Mouse (Mus musculus) gastrocnemius, postnatal 4 days (tissue): Measurements from ENCODE around the gene Gm17655. TPM values are rescaled to one million over a fixed set of nuclear protein-coding genes. Genes with fewer than 3 reads are reported as not detected.
"Not testable (repeated sequence)": the region's sequence is repeated elsewhere in the genome, so short reads cannot be mapped to it uniquely, and the experiment has no call there.

Source experiments
- DNase-seq, 2 experiments: peaks; one replicate each; pipeline ENCODE4 v3.0.0; 2021 to 2022; ENCODE audit warnings: low spot score in 2 of 2, mixed read lengths in 2 of 2
- long read RNA-seq, 2 experiments: library from polyadenylated mRNA; stranded (forward); transcript quantifications; one replicate each; pipeline ENCODE4 v2.0.0; 2021
- total RNA-seq, 2 experiments: library from RNA; stranded (reverse); gene quantifications; 2 replicates each; pipeline ENCODE4 v1.2.3; 2021

The Gm17655 gene
- 1 to 10 TPM; 2.8 to 3.9 TPM for total RNA-seq
- long read RNA-seq, experiment 1, partial matches to known transcripts: 0 of 1 reads
- long read RNA-seq, experiment 1, other reads (novel, unspliced or antisense): 1 of 1 reads
- long read RNA-seq, experiment 2, partial matches to known transcripts: 0 of 1 reads
- long read RNA-seq, experiment 2, other reads (novel, unspliced or antisense): 1 of 1 reads

- not testable (repeated sequence) for DNase-seq
Observed at GRCm38 (mm10) chr5:110072413-110072812, at the start of gene Gm17655. TSS of gene Gm17655 (minus strand) at chr5:110072513.

DNA sequence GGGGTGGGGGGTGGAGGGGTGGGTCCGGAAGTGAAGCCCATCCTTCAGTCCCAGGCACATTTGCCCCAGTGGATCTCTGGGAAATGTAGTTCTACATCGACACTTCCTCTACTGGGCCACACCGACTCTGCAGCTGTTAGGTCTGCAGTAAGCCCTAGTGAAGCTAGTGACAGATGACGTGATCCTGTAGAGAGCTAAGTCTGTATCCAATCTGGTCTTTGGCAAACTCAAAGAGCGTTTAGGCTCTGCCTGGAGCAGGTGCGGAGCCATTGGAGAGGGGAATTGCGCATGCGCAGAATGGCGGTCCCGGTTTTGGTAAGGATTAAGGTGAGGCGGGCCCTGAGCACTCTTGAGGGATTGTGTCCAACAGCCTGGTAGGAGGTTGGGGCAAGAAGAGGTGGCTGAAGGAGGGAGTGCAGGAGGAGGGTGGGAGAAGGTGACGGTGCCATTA is 37.7 kb upstream of the Gm17655 start, which contains the start of gene Zfp605:
Zfp605 (plus strand) TSS at position 102 of the 451 bp plus-strand sequence.
- DNase-seq: peak; percentile 76 to 88

DNA sequence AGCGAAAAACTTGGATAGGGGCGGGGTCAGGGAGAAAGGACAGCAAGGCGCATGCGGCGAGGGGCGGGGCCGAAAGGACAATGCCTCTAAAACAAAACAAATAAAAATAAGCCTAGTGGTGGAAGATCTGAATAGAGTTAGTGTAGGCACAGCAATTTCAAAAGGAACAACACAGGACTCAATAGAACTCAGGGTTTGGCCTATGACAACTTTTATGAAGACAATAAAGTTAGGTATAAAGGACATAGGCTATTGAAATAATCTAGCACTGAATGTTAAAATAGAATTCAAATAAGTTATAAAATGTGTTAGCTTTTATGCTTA is 36.0 kb upstream of the Gm17655 start:
- no peak for DNase-seq

- DNase-seq: peak; percentile 91 to 97
Observed at GRCm38 (mm10) chr5:110107581-110108304, 35.4 kb upstream of the Gm17655 start, which contains the start of gene Gtpbp6. TSS of gene Gtpbp6 (minus strand) at chr5:110108197.

DNA sequence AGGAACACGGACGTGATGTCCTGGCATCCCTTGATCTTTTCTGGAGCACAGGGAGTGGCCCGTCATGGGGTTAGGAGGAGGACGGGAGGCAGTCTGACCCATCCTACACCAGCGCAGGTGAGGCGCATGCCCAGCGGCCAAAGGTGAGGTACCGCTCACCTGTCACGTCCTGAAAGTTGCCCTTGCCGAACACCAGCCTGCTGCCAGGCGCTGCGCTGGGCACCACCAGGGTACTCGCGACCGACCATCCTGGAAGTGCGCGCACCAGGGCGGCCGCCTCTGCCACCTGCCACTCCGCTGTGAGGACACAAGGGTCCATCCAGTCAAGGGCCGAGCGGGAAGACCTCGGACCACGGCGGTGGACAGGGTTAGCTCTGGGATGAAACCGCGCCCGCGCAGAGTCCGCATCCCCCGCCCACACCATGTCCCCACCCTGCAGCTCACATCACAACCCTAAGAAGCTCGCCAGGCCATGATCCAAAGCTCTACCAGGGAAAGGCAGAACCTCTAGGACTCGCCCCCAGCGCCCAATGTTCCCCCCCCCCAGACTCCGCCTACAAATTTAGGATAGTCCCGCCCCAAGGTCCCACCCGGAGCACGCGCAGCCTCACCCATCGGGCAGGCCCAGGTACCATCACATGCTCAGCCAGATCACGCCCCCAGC is 34.7 kb upstream of the Gm17655 start:
- DNase-seq: peak; percentile 27 to 57

DNA sequence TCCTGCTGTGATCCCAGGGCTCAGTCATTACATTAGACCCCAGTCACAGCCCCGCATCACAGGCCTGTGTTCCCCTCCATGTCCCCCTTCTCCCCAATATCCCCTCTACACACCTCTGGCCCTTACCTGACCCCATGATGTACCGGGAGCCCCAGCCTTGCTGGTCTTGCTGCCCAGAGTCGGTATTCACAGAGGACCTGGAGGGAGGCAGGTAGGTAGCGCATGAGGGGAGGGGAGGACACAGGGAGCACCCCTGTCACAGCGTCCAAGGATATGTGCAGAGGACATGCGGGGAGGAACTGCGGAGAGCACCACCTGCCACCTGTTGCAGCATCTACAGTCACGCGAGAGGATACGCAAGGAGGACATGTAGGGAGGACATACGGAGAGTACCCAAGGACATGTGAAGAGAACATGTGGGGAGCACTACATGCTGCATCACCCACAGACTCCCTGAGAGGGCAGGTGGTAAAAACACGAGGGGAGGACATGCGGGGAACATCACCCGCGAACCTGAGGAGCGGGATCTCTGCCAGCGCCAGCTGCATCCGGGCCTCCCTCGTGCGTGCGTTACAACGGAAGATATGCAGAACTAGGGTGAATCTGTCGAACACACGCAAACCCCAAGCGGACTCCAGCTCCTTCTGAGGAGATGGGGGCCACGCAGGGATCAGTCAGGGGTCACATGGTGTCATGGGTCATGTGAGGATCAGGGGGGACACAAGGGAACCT is 34.0 kb upstream of the Gm17655 start:
- DNase-seq: no peak

- no peak for DNase-seq
Observed at GRCm38 (mm10) chr5:110104616-110105380, 32.5 kb upstream of the Gm17655 start.

DNA sequence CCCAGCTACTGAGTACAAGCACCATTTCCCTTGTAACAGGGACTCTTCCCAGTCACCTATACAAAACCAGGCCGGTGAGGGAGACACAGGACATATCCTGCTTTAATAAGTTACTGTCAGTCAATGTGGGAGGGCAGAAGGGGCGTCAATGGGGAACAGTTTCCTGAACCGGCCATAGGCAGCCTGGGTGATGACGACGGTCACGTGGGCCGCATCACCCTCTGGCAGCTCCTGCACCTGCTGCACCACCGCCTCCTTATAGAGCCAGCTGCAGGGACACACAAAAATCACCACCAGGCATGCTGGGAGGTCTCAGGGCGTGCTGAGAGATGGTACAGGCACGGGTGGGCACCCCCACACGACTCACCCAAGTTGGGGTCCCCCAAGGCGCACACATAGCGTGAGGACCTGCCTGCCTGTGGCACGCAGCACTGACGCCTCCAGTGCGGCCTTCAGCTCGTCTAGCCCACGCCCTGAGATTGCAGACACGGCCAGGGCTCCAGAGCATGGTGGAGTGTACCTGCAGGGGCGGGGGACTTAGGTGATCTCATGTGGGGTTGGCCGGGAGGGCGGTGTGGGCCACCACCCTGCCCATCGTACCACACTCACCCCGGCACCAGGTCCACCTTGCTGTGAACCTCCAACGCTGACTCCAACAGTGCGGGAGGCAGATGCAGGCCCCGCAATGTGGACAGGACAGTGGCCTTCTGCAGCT is 31.7 kb upstream of the Gm17655 start:
- no peak for DNase-seq

DNA sequence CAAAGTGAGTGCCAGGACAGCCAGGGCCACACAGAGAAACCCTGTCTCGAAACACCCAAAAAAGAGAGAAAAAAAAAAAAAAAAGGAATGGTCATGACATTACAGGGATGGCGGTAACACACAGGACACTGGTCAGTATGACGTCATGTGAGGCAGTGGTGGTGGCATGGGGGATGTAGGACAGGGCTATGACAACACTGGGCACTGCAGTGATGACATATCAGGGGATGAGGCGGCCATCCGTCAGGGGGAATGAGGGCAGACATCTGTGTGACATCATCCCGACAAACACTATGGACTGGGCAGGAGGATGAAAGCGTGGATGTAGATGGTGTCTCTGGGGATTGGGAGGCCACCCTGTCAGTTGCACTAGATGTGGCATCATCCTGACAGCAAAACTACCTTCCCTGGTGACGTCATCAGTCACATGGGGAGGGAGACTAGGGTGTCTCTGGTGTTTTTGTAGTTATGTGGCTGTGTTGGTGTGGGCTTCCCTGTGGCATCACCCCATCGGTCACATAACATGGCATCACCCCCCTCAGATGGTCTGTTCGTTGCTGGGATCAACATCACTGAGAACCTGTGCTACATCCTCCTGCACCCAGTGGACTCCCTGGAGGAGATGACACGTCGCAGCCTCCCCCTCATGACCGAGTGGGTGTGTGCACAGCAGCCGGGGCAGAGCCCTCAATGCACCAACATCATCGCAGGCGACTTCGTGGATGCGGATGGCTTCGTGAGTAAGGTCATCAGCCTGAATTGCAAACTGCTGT is 30.7 kb upstream of the Gm17655 start:
- DNase-seq: no peak

DNA sequence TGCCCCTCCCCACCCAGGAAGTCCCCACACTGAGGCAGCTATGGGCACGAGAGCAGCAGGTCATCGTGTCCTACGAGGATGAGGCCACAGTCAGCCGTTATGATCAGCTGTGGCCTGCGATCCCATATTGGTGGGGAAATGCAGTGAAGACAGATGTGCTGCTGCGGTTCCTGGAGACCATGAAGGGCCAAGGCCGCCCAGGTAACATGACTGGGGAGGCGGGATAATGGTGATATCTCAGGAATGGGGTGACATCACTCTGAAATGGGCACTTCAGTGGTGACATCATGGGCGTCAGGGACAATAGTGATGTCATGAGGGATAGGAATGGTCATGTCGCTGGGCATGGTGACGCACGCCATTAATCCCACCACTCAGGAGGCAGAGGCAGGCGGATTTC is 30.1 kb upstream of the Gm17655 start:
- DNase-seq: no peak

DNA sequence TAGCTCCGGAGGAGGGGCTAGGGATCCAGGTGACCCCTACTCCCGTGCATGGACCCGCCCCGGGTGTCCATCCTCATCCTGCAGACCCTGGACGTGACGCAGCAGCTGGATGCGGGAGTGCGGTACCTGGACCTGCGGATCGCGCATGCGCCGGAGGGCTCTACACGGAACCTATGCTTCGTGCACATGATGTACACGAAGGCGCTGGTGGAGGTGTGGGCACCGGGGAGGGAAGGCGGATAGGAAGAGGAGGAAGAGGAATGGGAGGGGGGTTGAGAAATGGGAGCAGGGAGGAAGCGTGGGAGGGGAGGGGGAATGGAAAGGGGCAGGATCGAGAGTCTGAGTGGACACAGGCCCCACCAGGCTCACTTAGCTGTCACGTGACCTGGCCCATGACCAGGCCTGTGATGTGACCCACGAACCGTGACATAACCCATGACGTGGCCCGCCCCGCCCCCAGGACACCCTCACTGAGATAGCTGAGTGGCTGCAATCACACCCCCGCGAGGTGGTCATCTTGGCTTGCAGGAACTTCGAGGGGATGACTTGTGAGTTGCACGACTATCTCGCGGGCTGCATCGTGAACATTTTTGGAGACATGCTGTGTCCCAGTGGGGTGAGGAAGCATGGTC is 29.5 kb upstream of the Gm17655 start:
- peak in 1 of 2 experiments; percentile 22 for DNase-seq

- DNase-seq: no peak
Observed at GRCm38 (mm10) chr5:110100921-110101631, 28.8 kb upstream of the Gm17655 start.

- no peak for DNase-seq
Observed at GRCm38 (mm10) chr5:110099656-110100580, 27.6 kb upstream of the Gm17655 start, which contains the start of gene Plcxd1. TSS of gene Plcxd1 (plus strand) at chr5:110099969.

DNA sequence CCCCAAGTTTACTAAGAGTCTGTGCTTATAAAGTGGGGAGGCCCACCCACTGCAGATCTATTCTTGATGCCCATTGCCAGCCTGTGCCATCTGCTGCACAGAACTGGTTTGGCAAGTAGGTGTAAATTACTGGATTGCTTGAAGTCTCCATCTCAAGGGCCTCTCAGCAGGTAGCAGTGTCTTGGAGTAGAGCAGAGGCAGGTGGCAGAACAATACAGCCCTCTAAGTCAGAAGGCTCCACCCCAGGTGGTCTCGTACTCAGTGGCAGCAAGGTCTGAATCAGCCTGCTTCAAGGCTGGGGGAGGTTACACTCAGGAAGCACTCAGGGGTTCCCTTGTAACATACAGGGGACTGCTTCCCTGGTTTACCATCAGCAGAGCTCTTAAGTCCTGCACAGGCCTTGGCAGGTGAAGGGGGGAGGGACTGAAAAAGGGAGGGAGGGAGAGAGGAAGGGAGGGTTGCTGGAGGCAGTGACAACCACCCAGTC is 26.7 kb upstream of the Gm17655 start:
- DNase-seq: no peak

DNA sequence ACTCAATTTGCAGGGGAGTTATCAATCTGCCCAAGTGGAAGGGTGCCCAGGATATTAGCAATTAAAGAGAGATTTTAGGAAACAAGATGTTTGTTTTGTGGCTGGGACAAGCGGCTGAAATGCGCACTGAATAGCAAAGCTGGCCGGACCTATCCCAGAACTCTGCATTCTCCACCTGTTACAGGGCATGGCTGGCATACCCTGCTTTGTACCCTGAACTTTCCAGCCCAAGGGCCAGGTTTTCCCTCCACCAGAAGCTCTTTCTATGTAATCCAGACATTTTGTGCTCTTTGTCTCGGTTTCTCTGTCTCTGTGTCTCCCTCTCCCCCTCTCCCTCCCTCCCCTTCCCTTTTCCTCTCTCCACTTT is 22.5 kb upstream of the Gm17655 start:
- DNase-seq: no peak

GRCm38 (mm10) chr5:110094030-110094846 is 21.9 kb upstream of the Gm17655 start, which contains the start of gene Gm35315:
TSS of gene Gm35315 (minus strand) at chr5:110094420.
- peak; percentile 38 to 79 for DNase-seq
